Mouse (Mus musculus) left cerebral cortex, postnatal 36 days (tissue): Measurements from ENCODE around the gene Asb16. TPM values are rescaled to one million over a fixed set of nuclear protein-coding genes. Genes with fewer than 3 reads are reported as not detected.
"Not testable (repeated sequence)": the region's sequence is repeated elsewhere in the genome, so short reads cannot be mapped to it uniquely, and the experiment has no call there.

Experiments
- DNase-seq, 2 experiments: peaks; one replicate each; pipeline ENCODE4 v3.0.0; 2021 to 2022; ENCODE audit warnings: low spot score in 2 of 2, mixed read lengths in 1 of 2
- intact Hi-C: fragments of 180-260 bp; cut with DNase I; formaldehyde crosslinking; loops from one replicate; pipeline ENCODE4 v1.15.1; 2025
- total RNA-seq, 2 experiments: library from RNA; stranded (reverse); gene quantifications; 2 replicates each; pipeline ENCODE4 v1.2.3; 2021

The Asb16 gene
- total RNA-seq, 2 experiments from 2014 or later: 1.2 to 1.7 TPM

- no peak for DNase-seq
- intact Hi-C loops: no loop called here
Observed at GRCm38 (mm10) chr11:102279595-102279994, 11.1 kb downstream of the Asb16 start.

- intact Hi-C loops, DNase-seq: not testable (repeated sequence)
Observed at GRCm38 (mm10) chr11:102280267-102280666, 11.7 kb downstream of the Asb16 start.

DNA sequence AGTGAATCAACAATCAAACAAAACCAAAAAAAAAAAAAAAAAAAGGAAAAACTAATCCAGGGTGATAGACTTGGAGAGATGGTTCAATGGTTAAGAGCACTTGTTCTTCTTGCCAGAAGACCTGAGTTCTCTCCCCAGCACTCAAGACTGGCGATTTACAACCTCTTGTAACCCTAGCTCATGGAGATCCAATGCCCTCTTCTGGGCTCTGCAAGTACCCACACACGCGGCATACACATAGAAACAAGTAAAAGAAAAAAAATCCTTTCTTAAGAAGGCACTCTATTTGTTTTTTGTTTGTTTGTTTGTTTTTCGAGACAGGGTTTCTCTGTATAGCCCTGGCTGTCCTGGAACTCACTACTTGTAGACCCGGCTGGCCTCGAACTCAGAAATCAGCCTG, 15.4 kb downstream of the Asb16 start:
- intact Hi-C loops: no loop called here
- DNase-seq: no peak

DNA sequence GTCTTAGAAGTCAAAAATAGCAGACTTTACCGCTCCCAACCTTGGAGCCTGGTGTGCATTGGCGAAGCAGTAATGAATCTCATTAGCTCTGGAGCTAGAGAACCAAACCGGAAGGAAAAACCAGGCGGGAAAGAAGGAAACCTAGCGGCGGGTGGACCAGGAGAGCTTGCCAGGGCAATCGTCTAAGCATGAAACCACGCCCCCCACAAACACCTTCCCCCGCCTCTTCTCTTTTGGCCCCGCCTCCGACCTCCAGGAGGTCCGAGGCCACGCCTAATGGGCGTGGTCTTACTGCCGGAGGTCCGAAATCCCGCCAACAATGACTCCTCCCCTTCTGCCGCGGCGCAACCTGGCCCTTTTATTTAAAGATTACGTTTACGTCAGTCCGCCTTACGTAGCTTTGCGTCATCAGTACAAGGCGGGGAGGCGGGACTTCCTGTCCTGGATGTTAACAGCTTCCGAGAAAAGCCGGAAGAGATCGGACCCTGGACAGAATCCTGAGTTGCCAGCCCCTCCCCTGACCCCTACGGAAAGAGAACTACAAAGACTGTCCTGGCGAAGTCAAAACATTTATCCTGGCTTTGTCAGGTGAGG, 16.1 kb downstream of the Asb16 start, which contains the start of gene Tmub2:
Gene Tmub2 (plus strand): TSS at position 431 of the 594 bp plus-strand sequence.
- intact Hi-C loops: no loop called here

DNA sequence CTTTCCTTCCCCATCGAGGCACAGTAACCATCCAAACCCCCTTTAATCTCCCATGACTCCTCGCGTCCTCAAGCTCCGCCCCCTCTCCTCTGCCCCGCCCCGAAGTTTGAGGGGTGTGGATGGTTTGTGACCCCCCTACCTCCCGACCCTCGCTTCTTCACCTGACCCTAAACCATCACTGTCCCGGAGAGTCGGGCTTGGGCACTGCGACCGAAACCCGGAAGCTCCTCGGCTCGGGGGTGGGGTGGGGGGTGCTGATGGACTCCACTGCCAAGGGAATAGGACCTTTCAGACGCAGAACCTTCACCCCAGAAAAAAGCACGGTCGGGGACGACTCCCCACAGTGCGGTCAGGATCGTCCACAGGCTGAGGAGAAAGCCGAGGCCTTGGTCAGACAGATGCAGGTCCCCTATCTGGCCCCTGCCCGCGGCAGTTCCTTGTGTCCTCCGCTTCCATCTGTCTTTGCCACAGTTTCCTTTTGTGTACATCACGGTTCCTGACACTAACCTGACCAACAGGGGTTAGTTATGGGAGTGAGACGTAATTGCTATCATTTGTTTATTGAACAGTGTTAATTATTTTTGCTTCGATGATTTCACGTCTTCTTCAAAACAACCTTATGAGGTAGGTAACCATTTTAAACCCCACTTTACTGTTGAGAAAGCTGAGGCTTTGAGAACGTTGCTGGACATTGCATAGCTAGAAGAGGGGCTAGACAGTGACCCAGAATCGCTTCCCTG, 16.7 kb downstream of the Asb16 start:
- intact Hi-C loops: no loop called here
- DNase-seq: no peak

More for the DNA sequence above, 16.1 kb downstream of the Asb16 start, which contains the start of gene Tmub2:
- peak; percentile 91 to 95 for DNase-seq

DNA sequence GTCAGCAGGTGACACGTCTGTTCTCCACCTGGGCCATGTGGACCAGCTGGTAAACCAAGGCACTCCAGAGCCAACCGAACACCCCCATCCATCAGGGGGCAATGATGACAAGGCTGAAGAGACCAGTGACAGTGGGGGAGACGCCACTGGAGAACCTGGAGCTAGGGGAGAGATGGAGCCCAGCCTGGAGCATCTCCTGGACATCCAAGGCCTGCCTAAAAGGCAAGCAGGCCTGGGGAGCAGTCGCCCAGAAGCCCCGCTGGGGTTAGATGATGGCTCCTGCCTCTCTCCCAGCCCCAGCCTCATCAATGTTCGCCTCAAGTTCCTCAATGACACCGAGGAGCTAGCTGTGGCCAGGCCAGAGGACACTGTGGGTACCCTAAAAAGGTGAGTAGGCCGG, 18.9 kb downstream of the Asb16 start:
- intact Hi-C loops: no loop called here
- DNase-seq: no peak

- intact Hi-C loops: no loop called here
- no peak for DNase-seq
Observed at GRCm38 (mm10) chr11:102288027-102288804, 19.7 kb downstream of the Asb16 start.

- intact Hi-C loops: no loop called here
- no peak for DNase-seq
Observed at GRCm38 (mm10) chr11:102288913-102289312, 20.4 kb downstream of the Asb16 start.

- no peak for DNase-seq
- intact Hi-C loops: no loop called here
Observed at GRCm38 (mm10) chr11:102289511-102290100, 21.1 kb downstream of the Asb16 start.

GRCm38 (mm10) chr11:102290141-102290540, 21.6 kb downstream of the Asb16 start:
- no peak for DNase-seq
- intact Hi-C loops: no loop called here

- intact Hi-C loops: no loop called here
- no peak for DNase-seq
Observed at GRCm38 (mm10) chr11:102291051-102291535, 22.6 kb downstream of the Asb16 start.

DNA sequence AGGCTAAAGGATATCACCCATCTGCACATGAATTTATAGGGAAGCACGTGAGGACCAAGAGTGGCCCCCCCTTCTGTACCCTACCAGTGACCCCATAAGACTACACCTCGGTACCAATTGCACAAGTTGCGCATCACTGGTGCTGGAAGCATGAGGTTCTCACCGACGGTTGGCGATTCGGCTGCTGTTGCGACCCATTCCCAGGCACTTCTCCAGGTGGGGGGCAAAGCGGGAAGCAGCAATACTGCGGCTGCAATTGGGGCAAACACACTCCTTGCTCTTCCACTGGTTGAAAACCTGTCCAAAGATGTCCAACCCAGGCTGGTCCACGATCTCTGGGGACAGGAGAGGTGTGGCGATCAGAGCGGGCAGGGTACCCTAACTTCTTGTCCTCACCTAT, 25.4 kb downstream of the Asb16 start:
- DNase-seq: no peak
- intact Hi-C loops: no loop called here

GRCm38 (mm10) chr11:102294416-102294815, 25.9 kb downstream of the Asb16 start:
- no peak for DNase-seq
- intact Hi-C loops: no loop called here

GRCm38 (mm10) chr11:102294887-102295597, 26.5 kb downstream of the Asb16 start:
- DNase-seq: peak; percentile 49 to 53
- intact Hi-C loops: loop anchor here (5.0 kb wide), 1 partner anchor 112 kb away; the partner anchor contains the start of gene Slc25a39

GRCm38 (mm10) chr11:102295598-102296471, 27.3 kb downstream of the Asb16 start:
- intact Hi-C loops: loop anchor here (2.0 to 5.0 kb wide), 2 partner anchors 21 to 111 kb away; partner anchors contain the start of gene Slc25a39
- no peak for DNase-seq

GRCm38 (mm10) chr11:102296491-102297472, 28.2 kb downstream of the Asb16 start, which contains the start of gene Atxn7l3:
Gene Atxn7l3, minus strand, starts transcription at chr11:102296631.
- DNase-seq: peak; percentile 98 to 99
- intact Hi-C loops: loop anchor here (2.0 to 5.0 kb wide), 2 partner anchors 20 to 111 kb away; partner anchors contain the start of gene Slc25a39
